Mouse (Mus musculus) stomach, postnatal 0 days (tissue): ENCODE results near the gene Phc1. TPM values are rescaled to one million over a fixed set of nuclear protein-coding genes. Genes with fewer than 3 reads are reported as not detected.

Experiments used
- ATAC-seq: fragments of 200-750 bp; cut with Nextera tagmentation; 2 replicates; pipeline ENCODE4 v1.8.0; 2017; ENCODE audit not compliant: low FRiP score, low TSS enrichment
- DNase-seq: peaks from one replicate; pipeline ENCODE4 v3.0.0-alpha.2; 2016; ENCODE audit warnings: low spot score
- H3K27ac ChIP-seq: fragments of 300-500 bp; sonication (generic); replicated peaks from 2 replicates; pipeline ENCODE4 v1.5.1; 2014; ENCODE audit warnings: mild to moderate bottlenecking, control low read depth
- H3K27me3 ChIP-seq: fragments of 300-500 bp; sonication (generic); 2 replicates; pipeline ENCODE4 v1.6.1; 2014; ENCODE audit warnings: low read length; ENCODE audit not compliant: control insufficient read depth, insufficient read depth
- H3K36me3 ChIP-seq: fragments of 300-500 bp; sonication (generic); 2 replicates; pipeline ENCODE4 v1.6.1; 2014; ENCODE audit warnings: low read length, mixed read lengths; ENCODE audit not compliant: control insufficient read depth, insufficient read depth
- H3K4me1 ChIP-seq: fragments of 300-500 bp; sonication (generic); replicated peaks from 2 replicates; pipeline ENCODE4 v1.6.1; 2014; ENCODE audit warnings: antibody characterized with exemption; ENCODE audit not compliant: control insufficient read depth, insufficient read depth
- H3K4me2 ChIP-seq: fragments of 300-500 bp; sonication (generic); replicated peaks from 2 replicates; pipeline ENCODE4 v1.6.1; 2014; ENCODE audit warnings: low read depth, mild to moderate bottlenecking, control low read depth, moderate library complexity
- H3K4me3 ChIP-seq: fragments of 300-500 bp; sonication (generic); 2 replicates; pipeline ENCODE4 v1.5.1; 2014; ENCODE audit warnings: low read depth, low read length, control low read depth
- H3K9ac ChIP-seq: fragments of 300-500 bp; sonication (generic); 2 replicates; pipeline ENCODE4 v1.6.1; 2014; ENCODE audit warnings: mild to moderate bottlenecking, low read length, control low read depth, mixed read lengths
- H3K9me3 ChIP-seq: fragments of 300-500 bp; sonication (generic); 2 replicates; pipeline ENCODE4 v1.6.1; 2016; ENCODE audit warnings: low read length; ENCODE audit not compliant: control insufficient read depth
- CTCF ChIP-seq: IDR thresholded peaks from 2 replicates; pipeline ENCODE4 v1.5.1; 2016; ENCODE audit warnings: antibody characterized with exemption, low read depth, mild to moderate bottlenecking, moderate library complexity
- EP300 ChIP-seq: optimal IDR thresholded peaks from 2 replicates; pipeline ENCODE3; 2016; ENCODE audit warnings: antibody characterized with exemption
- WGBS: fragments of 180-500 bp; shearing (Covaris S2); extraction: QIAGEN DNeasy Blood & Tissue Kit; methylation state at CpG from one replicate; pipeline ENCODE4 v1.1.7; 2014; 5-methylcytosine and 5-hydroxymethylcytosine counted together
- polyA plus RNA-seq: library from polyadenylated mRNA; unstranded; fragments of >200 nt; fragmentation: Nextera tagmentation; extraction: Ambion mirVana; gene quantifications from 2 replicates; pipeline ENCODE4 v1.2.1, GENCODE M21; 2015

Phc1 gene
- polyA plus RNA-seq, 1 experiment from 2014 or later = 5.3 TPM

- no peak overlapping the region for H3K4me2 ChIP-seq
- no peaks in the 10 kb centered on the region for H3K9me3 ChIP-seq
- H3K27me3 ChIP-seq = no peaks in the 10 kb centered on the region
- TF ChIP-seq EP300 (no peak), CTCF (no peak)
- 24% methylated on average over 5 of the region's 5 CpGs for WGBS
- no peak overlapping the region for H3K4me3 ChIP-seq
- H3K36me3 ChIP-seq = no peaks in the 10 kb centered on the region
- DNase-seq = no peak
- no peak overlapping the region for H3K9ac ChIP-seq
- no peak for ATAC-seq
- H3K4me1 ChIP-seq = no peaks in the 10 kb centered on the region
- no peak overlapping the region for H3K27ac ChIP-seq
Measured at GRCm38 (mm10) chr6:122342125-122342524, 1.8 kb upstream of the Phc1 start.

- Histone ChIP-seq H3K27me3 (no peaks in the 10 kb centered on the region), H3K27ac (peak overlapping the region; percentile 91), H3K4me2 (peak overlapping the region; percentile 53), H3K4me3 (no peak overlapping the region), H3K4me1 (no peaks in the 10 kb centered on the region), H3K36me3 (no peaks in the 10 kb centered on the region), H3K9me3 (no peaks in the 10 kb centered on the region), H3K9ac (no peak overlapping the region)
- peak; percentile 48 for ATAC-seq
- WGBS = 45% methylated on average over 7 of the region's 7 CpGs
- DNase-seq = peak; percentile 66
- no peak for TF ChIP-seq CTCF
- TF ChIP-seq EP300 = peak; percentile 78
Measured at GRCm38 (mm10) chr6:122341038-122341810, 863 bp upstream of the Phc1 start.

GRCm38 (mm10) chr6:122339648-122340341 is 566 bp downstream of the Phc1 start:
- Histone ChIP-seq H3K4me1 (no peaks in the 10 kb centered on the region), H3K4me2 (peak overlapping the region; percentile 76), H3K9ac (peak overlapping the region; percentile 75), H3K27ac (peak overlapping the region; percentile 91), H3K4me3 (peak overlapping the region; percentile 75), H3K27me3 (no peaks in the 10 kb centered on the region), H3K36me3 (peaks cover 2% of the 10 kb centered on the region; the same call in 1 of the 2 replicates), H3K9me3 (no peaks in the 10 kb centered on the region)
- ATAC-seq = peak; percentile 83
- DNase-seq = peak; percentile 88
- TF ChIP-seq CTCF = peak; percentile 57
- no peak for TF ChIP-seq EP300
- 2% methylated on average over 25 of the region's 71 CpGs for WGBS

- no peaks in the 10 kb centered on the region for H3K4me1 ChIP-seq
- peak; percentile 80 for DNase-seq
Measured at GRCm38 (mm10) chr6:122339047-122339647, 1.2 kb downstream of the Phc1 start.

GRCm38 (mm10) chr6:122337546-122337945 is 2.8 kb downstream of the Phc1 start:
- no peak overlapping the region for H3K9ac ChIP-seq
- no peaks in the 10 kb centered on the region for H3K4me1 ChIP-seq
- no peak overlapping the region for H3K4me2 ChIP-seq
- DNase-seq (no peak), ATAC-seq (no peak)
- H3K9me3 ChIP-seq = no peaks in the 10 kb centered on the region
- no peak overlapping the region for H3K27ac ChIP-seq
- no peak overlapping the region for H3K4me3 ChIP-seq
- no peaks in the 10 kb centered on the region for H3K27me3 ChIP-seq
- no peak for TF ChIP-seq EP300
- TF ChIP-seq CTCF = no peak
- peaks cover 7% of the 10 kb centered on the region for H3K36me3 ChIP-seq
- 50% methylated on average over 6 of the region's 6 CpGs for WGBS

More at GRCm38 (mm10) chr6:122339047-122339647, 1.2 kb downstream of the Phc1 start:
- 0% methylated on average over 35 of the region's 51 CpGs for WGBS
- H3K9me3 ChIP-seq = no peaks in the 10 kb centered on the region
- H3K36me3 ChIP-seq = peaks cover 4% of the 10 kb centered on the region; the same call in 1 of the 2 replicates
- no peaks in the 10 kb centered on the region for H3K27me3 ChIP-seq
- no peak for TF ChIP-seq CTCF
- TF ChIP-seq EP300 = no peak
- H3K4me2 ChIP-seq = peak overlapping the region; percentile 76
- H3K27ac ChIP-seq = peak overlapping the region; percentile 91
- H3K9ac ChIP-seq = peak overlapping the region; percentile 75
- peak overlapping the region; percentile 75 for H3K4me3 ChIP-seq
- peak; percentile 76 for ATAC-seq
